Mouse (Mus musculus): ENCODE measurements around the gene Ip6k3.

The Ip6k3 gene

DNA sequence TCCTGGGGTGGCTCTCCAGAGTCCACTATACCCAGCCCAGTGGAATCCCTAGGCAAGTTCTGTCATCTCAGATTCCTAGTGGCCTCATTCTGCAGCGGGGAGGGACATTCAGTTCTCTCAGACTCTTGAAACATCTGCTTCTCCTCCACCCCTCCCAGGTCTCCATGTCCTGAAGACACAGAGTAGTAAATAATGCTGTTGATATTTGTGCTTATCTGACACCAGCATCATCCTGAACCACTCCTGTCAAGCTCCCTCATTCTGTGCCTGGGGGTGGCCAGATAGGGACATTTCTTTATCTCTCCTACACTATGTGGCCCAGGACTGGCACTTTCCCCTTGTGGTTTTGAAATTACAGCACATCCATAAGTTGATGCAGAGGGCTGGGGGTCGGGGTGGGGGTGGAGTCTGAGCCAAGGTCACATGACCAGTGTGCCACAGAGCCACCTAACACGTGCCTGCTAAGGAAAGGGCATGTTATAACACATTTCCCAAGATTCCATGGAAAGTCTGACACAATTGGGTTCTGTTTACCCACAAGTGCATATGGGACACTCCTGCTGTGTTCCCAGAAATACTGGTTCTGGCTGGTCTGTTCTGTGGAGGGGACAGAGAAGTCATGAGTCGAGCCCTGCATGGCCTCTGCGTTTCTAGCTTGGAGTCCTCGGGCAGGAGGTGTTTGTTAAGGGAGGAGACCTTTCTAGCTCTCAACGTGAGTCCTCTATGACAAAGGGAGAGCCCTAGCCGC is 14.4 kb downstream of the Ip6k3 start:
- WGBS = 69% methylated on average over 8 of the region's 8 CpGs

DNA sequence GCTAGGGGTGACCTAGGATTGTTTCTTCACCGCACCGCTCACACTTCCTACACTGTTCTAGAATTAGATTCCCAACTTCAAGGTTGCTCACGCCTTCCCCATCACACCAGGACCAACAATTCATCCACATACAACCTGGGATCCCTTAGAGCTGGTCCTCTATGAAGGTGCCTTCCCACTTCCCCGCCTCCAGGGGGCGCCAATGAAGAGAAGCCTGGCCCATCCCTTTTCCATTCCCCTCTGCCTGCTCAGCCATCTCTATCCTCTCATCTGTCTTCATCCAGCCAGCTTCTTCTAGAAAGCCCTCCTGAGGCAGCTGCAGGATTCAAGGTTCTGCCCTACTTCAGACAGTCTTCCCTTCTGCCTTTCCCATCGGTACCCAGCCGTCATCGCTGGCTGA is 16.2 kb downstream of the Ip6k3 start:
- 69% methylated on average over 8 of the region's 8 CpGs for WGBS

DNA sequence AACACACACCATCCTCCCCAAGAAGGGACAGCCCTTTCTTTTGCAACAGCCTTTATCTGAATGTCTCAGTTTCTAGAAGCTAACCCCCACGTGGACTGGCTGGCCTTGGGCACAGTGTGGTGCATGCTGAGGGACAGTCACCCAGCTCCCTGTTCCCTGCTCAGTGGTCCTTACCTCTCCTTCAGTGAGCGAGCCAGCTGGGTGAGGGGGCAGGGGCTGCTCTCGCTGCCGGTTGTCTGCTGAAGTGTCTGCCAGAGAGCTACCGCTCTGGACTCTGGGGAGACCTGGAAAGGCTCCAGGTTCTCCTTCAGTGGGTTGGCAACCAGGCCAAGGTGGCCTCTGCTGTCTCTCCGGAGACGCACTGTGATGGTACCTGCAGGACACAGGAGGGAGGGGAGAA is 16.7 kb downstream of the Ip6k3 start:
- WGBS = 47% methylated on average over 7 of the region's 7 CpGs

DNA sequence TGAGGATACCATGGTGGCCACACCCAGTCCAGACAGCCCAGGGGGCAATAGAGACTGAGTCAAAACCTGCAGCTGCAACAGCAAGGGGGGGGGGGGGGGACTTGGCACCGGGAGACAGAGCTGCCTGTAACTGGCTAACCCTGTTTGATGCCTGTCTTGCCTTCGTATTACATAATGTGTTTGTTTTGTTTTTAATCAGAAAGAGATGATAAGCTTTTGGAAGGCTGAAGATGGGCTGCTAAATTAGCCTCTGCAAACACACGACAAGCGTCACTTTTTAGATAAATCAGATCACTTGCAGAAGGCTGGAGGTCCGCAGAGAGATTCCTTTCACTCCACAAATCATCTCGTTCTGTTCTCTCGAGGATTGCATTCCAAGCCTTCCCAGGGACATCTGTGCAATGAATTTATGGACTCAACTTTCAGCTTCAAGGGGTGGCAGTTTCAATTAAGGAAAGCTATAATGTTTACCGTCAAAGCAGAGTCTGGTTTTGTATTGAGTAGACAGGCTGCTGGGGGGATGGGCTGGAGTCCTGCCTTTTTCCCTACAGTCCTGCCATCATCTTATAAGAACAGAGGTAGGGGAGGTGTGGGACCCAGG is 21.2 kb downstream of the Ip6k3 start:
- WGBS = 27% methylated on average over 8 of the region's 8 CpGs

DNA sequence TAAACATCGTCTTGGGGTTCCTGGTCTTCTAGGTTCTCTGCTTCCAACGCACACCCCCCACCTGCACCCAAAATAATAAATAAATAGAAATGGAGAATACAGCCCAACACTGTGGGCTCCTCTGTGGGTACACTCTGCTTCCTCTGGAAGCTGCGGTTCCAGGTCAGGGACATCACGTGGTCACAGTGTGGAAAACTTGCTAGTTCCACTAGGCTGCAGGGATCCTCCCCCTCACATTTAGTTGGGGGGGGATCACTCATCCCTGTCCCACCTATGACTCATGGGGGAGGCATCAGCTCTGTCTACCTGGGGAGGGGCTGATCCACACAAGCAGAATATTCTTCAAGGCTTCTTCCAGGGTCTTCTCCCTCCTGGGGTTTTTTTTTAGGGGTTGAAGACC is 23.4 kb downstream of the Ip6k3 start:
- 68% methylated on average over 4 of the region's 4 CpGs for WGBS

DNA sequence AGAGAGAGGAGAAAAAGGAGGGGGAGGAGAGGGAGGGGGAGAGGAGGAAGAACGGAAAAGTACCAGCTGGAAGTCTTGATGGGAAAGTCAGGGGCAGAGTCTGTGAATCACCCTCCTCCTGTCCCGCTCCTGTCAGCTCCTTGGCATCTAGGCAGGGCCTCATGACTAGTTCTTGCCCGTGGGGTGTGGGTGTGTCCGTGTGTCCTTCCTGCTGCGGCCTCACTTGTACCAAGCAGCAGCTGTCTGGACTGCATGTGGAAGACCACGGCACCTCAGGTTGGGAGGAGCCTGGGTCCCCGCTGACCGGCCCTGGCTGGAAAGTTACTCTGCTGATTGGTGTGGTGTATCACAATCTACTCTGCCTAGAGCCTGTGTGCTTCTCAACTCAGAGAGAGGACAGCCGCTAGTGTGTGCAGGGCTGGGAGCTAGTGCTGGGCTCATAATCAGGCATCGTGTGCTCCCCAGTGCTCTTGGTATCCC is 25.6 kb downstream of the Ip6k3 start:
- 37% methylated on average over 10 of the region's 10 CpGs for WGBS

DNA sequence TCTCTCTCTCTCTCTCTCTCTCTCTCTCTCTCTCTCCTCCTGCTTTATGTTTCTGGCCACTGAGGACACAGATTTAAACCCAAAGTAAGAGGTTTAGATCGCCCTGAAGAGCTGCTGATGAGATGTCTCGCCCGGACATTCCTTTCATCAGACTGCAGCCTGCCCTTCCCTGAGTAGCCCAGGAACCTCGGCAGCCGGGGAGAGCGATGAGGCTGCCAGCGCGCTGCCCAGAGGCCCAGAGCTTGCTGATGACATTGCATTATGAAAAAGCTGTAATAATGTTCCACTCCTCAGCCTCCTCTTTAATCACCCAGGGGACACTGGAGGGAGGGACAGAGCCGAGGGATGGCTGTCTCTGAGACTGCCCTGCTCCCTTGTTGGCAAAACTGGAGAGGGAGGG is 27.3 kb downstream of the Ip6k3 start:
- WGBS = 76% methylated on average over 9 of the region's 9 CpGs

DNA sequence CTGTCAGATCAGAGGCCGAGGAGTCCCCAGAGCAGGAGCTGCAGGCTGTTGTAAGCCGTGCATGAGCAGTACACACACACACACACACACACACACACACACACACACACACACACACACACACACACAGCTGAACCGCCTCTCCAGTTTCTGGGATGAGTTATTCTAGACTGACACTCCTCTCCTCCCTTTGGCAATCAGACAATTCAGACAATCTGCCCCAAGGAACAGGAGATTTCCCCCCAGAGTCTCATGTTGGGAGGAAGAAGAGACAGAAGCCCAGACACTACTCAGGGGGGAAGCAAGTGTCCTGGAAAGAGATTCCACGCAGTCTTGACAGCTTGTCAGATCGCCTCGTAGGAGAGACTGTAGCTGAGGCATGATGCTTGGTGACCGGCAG is 28.3 kb downstream of the Ip6k3 start:
- 76% methylated on average over 7 of the region's 7 CpGs for WGBS

DNA sequence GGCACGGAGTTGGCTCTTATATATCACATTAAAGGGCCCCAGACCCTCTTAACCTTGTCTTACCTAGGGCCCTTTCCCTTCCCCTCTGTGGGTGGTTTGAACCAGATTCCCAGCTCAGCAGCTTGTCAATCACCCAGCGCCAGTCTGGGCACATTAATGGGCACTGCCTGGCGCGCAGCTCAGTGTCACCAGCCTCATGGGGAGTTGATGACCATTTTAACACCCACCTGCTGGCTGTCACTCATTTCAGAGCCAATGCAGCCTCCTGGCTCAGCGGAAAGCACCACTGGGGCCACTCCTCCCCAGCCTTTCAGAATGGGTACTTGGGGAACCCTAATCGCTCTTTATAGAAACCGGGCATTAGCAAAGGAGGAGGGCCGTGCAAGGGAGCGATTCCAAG is 29.2 kb downstream of the Ip6k3 start:
- 71% methylated on average over 9 of the region's 9 CpGs for whole genome bisulfite sequencing

DNA sequence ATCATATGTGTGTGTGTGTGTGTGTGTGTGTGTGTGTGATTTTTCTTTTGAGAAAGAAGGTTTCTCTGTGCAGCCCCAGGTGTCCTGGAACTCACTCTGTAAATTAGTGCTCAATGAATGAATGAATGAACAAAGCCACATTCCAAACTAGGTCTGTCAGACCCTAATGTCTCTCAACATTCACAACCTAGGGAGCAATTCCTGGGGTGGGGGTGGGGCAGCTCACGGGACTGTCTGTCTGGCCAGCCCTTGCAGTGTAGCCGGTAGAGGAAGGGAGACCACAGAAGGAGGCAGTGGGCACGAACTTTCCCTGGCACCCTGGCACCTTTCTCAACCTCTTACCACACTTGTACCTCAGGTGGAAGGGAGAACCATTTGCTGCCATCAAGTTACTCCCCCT is 32.9 kb downstream of the Ip6k3 start:
- WGBS = 34% methylated on average over 3 of the region's 3 CpGs

DNA sequence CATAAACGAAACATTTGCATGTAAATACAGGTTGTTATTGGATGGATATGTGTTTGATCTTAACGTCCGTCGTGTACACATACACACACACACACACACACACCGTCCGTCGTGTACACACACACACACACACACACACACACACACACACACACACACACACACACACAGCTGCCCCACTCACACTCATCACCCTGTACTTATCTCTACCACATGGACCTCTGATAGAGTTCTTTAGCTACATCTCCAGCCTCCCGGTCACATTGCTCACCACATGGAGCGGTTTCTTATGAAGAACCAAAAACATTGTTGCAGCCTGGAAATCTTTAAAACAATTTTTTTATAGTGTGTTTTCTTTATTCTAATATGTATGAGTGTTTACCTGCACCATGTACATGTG is 33.4 kb downstream of the Ip6k3 start:
- WGBS = 12% methylated on average over 9 of the region's 9 CpGs

DNA sequence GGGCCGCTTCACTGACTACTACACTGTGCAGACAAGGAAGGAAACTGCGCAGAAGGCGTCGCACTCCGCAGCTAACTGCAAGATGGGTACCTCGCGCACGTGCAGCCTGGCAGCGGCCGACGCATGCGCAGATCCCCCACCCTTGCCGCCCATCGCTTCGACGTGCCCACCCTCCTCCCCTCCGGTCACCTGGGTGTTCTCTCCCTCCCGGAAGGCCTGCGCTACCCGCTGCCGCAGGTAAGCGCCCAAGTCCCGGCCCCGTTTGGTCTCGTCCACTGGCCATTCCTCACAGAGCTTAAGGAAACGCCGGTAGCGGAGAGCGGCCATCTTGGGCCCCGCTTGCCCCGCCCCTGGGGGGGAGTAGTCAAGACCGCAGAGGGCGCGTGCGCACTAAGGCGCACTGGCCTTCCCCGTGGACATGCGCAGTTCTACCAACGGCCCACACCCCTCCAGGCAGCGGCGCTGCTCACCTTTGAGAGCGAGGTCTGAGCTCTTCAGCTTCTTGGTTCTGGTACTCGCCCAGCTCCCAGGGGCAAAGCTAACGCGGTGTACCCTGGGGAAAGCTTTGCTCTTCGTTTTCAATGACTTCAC is 33.9 kb downstream of the Ip6k3 start, which contains the start of gene Uqcc2:
Gene Uqcc2 (minus strand): TSS at position 366 of the 591 bp plus-strand sequence.
- WGBS = under 1% methylated on average over 46 of the region's 46 CpGs

DNA sequence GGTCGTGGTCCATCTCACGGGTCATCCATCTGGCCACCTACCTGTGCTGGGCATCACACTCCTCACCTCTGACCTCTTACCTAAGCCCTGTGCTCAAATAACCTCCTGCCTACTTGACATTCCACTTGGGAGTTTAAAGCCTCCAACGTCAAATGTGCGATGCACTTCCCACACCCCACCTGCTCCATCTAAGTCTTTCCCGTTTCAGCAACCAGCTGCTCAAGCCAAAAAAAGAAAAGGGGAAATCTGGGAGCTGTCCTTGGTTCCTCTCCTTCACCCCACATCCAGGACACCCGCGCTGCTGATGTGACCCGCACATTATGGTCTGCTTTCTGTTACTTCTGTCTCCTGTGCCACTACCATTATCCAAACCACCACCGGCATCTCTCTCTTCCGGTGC is 35.4 kb downstream of the Ip6k3 start:
- WGBS = 52% methylated on average over 10 of the region's 10 CpGs

DNA sequence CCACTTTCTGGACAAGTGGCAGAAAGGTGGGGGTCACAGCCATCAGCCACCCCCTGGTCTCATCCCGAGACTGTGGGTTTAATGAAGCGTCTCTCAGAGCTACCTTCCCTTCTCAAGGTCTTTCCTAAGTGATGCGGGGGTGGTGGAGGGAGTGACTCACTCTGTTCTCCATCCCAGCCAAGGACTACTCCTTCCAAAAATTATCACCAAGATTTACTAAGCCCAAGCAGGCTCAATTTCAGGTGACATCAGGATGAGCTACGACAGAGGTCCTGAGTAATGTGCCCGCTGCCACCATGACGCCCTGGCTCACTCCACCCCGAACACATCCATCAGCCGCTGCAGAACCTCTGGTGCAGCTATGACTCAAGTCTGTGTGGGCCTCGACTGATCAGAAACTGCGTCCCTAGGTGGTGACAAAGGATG is 36.3 kb downstream of the Ip6k3 start:
- 56% methylated on average over 10 of the region's 10 CpGs for WGBS

DNA sequence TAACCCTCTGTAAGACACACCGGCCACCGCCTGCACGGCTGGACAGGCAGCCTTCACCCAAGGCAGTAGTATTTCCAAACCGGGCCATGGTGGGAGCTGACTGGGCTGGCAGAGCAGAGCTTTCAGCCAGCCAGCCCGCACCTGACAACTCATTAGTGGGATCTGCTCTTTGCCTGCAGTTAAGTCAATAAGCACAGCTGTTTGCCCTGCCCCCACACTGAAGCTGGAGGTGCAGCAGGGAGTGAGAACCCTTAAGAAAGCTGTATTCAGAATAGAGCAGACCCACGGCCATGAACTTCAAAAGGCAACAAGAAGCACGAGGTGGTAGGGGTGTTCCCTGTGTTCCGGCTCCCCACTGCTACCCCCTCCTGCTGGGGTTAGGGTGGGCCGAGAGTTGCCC is 37.3 kb downstream of the Ip6k3 start:
- whole genome bisulfite sequencing = 46% methylated on average over 9 of the region's 9 CpGs

DNA sequence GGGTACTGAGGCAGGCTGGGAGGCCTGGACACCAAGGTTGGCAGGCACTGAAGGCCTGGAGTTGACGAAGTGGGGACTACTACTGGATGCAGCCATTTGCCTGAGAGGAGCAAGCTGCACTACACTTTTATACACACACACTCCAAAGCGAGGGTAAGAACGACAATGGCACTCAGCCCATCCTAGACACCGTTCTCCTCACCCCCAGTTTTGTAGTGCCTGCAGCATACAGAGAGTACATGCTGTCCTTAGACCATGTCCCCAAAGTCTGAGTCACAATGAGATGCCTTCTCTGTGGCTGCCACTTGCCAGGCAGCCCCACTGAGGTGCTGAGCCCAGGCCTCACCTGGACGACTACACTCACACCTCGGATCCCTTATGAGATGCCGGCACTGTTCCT is 37.8 kb downstream of the Ip6k3 start:
- WGBS = 60% methylated on average over 7 of the region's 7 CpGs

DNA sequence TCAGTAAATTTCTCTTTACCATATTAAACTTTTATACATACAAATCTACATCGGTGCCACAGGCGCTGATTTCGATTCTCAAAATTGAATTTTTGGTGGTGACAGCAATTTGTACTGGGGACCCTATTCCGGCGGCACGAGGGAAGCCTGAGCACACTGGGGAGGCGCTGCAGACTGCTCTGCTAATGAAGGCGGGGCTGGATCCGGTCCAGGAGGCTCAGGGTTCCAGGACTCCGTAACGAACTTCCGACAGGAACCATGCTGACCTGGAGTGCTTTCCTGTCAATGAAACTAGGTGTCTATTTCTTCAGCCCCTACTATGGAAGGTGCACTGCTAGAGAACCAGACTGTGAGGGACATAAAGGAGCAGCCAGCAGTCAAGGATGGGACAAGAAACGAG is 38.3 kb downstream of the Ip6k3 start:
- WGBS = 43% methylated on average over 13 of the region's 13 CpGs

DNA sequence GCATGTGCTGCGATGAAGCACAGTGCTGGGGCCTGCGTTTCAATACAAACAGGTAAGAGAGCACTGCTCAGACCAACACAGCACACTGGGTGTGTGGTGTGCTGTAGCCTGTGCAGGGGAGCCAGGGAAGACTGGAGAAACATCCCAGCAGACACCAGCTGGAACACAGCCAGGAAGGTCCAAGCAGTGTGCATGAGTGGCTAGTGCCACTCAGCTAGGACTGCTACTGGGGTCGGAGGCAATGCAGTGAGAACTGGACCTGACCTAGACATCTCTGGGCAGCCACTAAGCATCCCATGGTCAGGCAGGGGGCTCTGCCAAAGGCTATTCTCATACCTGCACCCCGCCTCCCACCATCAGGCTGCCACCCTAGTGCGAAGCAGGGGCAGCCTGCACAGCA is 39.4 kb downstream of the Ip6k3 start:
- WGBS = 91% methylated on average over 5 of the region's 5 CpGs

DNA sequence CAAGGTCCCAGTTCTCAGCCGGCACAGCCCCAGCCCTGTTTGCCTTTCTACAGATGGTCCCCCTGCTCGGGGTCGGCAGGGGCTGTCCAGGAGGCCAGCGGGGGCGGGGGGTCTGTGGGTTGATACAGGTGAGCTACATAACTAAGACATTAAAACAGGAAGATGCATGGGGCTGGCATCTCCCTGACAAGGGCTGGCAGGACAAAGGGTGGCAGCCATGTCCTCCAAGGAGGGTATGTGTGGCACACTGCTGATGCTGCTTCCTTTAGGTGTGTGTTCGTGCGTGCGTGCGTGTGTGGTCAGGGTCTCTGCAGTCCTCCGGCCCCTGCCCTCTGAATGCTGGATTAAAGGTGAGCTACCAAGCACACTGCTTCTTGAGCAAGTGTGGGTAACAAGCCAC is 40.6 kb downstream of the Ip6k3 start:
- 75% methylated on average over 10 of the region's 10 CpGs for WGBS

DNA sequence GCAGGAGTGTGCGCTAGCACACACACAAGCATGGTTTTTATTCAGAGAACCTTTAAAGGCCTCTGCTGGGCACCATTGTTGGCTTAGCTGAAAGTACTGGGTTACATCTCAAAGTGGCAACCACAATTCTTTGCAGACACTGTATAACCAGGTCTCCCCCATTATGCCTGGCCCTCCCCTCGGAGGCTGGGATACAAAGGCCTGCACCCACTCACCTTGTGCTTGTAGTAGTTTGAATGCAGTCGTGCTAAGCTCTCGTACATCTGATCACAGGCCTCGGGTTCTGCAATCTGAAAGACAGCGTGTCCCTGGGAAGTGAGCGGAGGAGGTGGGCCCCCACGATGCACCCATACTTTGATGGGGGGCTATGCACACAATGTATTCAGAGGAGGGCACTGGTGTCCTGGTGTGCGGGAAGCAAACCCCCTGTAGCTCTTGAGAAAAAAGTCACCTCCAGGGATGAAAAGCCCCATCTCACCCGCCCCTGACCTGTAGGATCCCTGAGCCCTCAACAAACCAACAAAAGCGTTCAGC is 41.9 kb downstream of the Ip6k3 start:
- 71% methylated on average over 11 of the region's 11 CpGs for WGBS

DNA sequence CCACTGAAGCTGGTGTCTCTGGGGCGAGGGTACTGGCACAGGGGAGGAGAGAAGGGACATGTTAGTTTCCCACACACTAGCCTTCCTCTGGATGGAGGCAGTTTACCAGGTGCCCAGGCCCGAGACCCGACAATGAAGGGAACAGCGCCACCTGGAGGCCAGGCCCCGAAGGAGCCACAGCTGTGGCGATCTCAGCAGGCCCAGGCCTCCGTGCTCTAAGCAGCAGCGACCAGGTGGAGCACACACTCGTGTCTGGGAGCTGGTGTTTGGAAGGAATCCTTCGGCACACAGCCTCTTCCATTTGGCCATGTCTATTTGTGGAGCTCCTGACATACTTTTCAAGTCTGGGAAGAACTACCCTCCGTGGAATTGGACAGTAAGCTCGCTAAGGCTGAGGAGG is 42.4 kb downstream of the Ip6k3 start:
- 23% methylated on average over 12 of the region's 12 CpGs for WGBS

DNA sequence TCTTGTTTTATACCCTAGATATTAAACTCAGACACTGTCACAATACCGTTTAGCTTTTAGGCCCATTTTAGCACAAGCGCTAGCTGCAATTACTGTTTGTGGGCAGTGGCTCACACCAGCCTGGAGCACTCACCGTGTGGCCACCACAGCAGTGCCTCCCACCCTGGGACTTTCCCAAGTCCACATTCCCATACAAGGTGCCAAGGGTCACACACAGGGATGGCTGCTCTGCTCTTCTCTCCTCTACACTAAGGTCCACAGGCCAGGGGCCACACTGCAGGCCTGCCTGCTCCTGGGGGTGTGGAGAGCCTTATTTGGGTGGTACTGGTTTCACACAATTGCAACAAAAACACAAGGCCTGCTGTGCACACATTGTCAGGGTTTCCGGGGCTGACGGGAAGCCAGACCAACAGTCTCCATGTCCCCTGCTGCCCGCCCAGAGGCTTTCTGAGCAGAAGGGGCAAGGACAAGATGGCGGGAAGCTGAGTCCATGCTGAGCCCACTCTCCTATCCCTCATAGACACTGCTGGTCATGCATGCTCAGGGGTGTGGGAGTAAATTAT is 43.7 kb downstream of the Ip6k3 start:
- 71% methylated on average over 7 of the region's 7 CpGs for WGBS

DNA sequence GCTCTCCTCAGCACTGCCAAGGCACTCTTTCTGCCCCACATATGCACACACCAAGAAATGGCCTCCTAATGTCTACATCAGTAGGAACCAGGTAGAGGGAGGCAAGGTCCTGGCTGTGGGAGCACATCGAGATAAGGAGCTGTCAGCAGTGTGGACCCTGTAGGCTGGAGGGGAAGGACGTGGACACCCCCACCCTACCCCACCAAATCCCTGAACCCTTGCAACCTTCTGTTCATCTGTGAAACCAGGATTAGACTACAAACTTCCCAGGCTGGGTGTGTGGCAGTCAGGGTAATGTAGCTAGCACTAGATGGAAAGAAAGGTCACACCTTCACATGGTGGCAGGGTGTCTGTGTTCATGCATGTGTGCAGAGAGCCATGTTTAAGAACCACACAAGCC is 44.5 kb downstream of the Ip6k3 start:
- WGBS = 97% methylated on average over 2 of the region's 2 CpGs

Measured in cerebral cortex, adult 2 months (tissue).